Mouse (Mus musculus) liver, embryonic 16.5 days (tissue): Measurements from ENCODE around the gene Capzb. TPM values are rescaled to one million over a fixed set of nuclear protein-coding genes. Genes with fewer than 3 reads are reported as not detected.

ENCODE experiments used
- ATAC-seq: fragments of 200-750 bp; cut with Nextera tagmentation; 2 replicates; pipeline ENCODE4 v1.8.0; 2017; ENCODE audit warnings: low read depth, mild to moderate bottlenecking, moderate number of reproducible peaks, moderate library complexity
- H3K27ac ChIP-seq: fragments of 300-500 bp; sonication (generic); 2 replicates; pipeline ENCODE4 v1.5.1; 2014; ENCODE audit warnings: mild to moderate bottlenecking, low read length
- H3K27me3 ChIP-seq: fragments of 300-500 bp; sonication (generic); 2 replicates; pipeline ENCODE4 v1.6.1; 2014; ENCODE audit warnings: low read depth, low read length, mixed read lengths; ENCODE audit not compliant: control insufficient read depth, insufficient read depth
- H3K36me3 ChIP-seq: fragments of 300-500 bp; sonication (generic); 2 replicates; pipeline ENCODE4 v1.6.1; 2014; ENCODE audit warnings: mild to moderate bottlenecking; ENCODE audit not compliant: control insufficient read depth, insufficient read depth
- H3K4me1 ChIP-seq: fragments of 300-500 bp; sonication (generic); 2 replicates; pipeline ENCODE4 v1.6.1; 2014; ENCODE audit warnings: low read depth, low read length, mixed read lengths; ENCODE audit not compliant: control insufficient read depth
- H3K4me2 ChIP-seq: fragments of 300-500 bp; sonication (generic); 2 replicates; pipeline ENCODE4 v1.6.1; 2014; ENCODE audit warnings: low read depth, low read length, mixed read lengths
- H3K4me3 ChIP-seq: fragments of 300-500 bp; sonication (generic); 2 replicates; pipeline ENCODE4 v1.5.1; 2014; ENCODE audit warnings: low read depth, mild to moderate bottlenecking, low read length
- H3K9ac ChIP-seq: fragments of 300-500 bp; sonication (generic); 2 replicates; pipeline ENCODE4 v1.6.1; 2014; ENCODE audit warnings: low read depth, low read length
- H3K9me3 ChIP-seq: fragments of 300-500 bp; sonication (generic); replicated peaks from 2 replicates; pipeline ENCODE4 v1.6.1; 2016; ENCODE audit warnings: low read length; ENCODE audit not compliant: control insufficient read depth
- WGBS: fragments of 180-500 bp; shearing (Covaris S2); extraction: QIAGEN DNeasy Blood & Tissue Kit; methylation state at CpG from one replicate; pipeline ENCODE4 v1.1.7; 2014; ENCODE audit not compliant: insufficient replicate concordance; 5-methylcytosine and 5-hydroxymethylcytosine counted together
- polyA plus RNA-seq: library from polyadenylated mRNA; unstranded; fragments of >200 nt; fragmentation: Nextera tagmentation; extraction: Ambion mirVana; gene quantifications from 2 replicates; pipeline ENCODE4 v1.2.1, GENCODE M21; 2015

The Capzb gene
- polyA plus RNA-seq, 1 experiment from 2014 or later = 135 TPM

- ATAC-seq = peak; percentile 23
- Histone ChIP-seq H3K9ac (peak overlapping the region; percentile 85), H3K4me2 (peak overlapping the region; percentile 84), H3K9me3 (no peaks in the 10 kb centered on the region), H3K27ac (peak overlapping the region; percentile 76), H3K4me3 (peak overlapping the region; percentile 84), H3K36me3 (no peaks in the 10 kb centered on the region), H3K27me3 (no peaks in the 10 kb centered on the region), H3K4me1 (peaks cover 60% of the 10 kb centered on the region)
- 2% methylated on average over 35 of the region's 35 CpGs for WGBS
Observed at GRCm38 (mm10) chr4:139193176-139194093, 736 bp downstream of the Capzb start.

- no peaks in the 10 kb centered on the region for H3K36me3 ChIP-seq
- no peak overlapping the region for H3K4me2 ChIP-seq
- no peak overlapping the region for H3K4me3 ChIP-seq
- H3K9me3 ChIP-seq = no peaks in the 10 kb centered on the region
- WGBS = 63% methylated on average over 5 of the region's 5 CpGs
- no peak overlapping the region for H3K27ac ChIP-seq
- no peak for ATAC-seq
- no peaks in the 10 kb centered on the region for H3K27me3 ChIP-seq
- peaks cover 72% of the 10 kb centered on the region for H3K4me1 ChIP-seq
- H3K9ac ChIP-seq = no peak overlapping the region; the same call in 1 of the 2 replicates
Observed at GRCm38 (mm10) chr4:139195101-139195500, 2.4 kb downstream of the Capzb start.

GRCm38 (mm10) chr4:139196464-139196863, 3.8 kb downstream of the Capzb start:
- H3K4me1 ChIP-seq = peaks cover 81% of the 10 kb centered on the region
- peak overlapping the region; percentile 4; the same call in 1 of the 2 replicates for H3K4me3 ChIP-seq
- no peak for ATAC-seq
- no peaks in the 10 kb centered on the region for H3K27me3 ChIP-seq
- no peak overlapping the region for H3K9ac ChIP-seq
- H3K9me3 ChIP-seq = no peaks in the 10 kb centered on the region
- peak overlapping the region; percentile 27 for H3K27ac ChIP-seq
- H3K36me3 ChIP-seq = no peaks in the 10 kb centered on the region
- 15% methylated on average over 6 of the region's 6 CpGs for WGBS
- H3K4me2 ChIP-seq = no peak overlapping the region

GRCm38 (mm10) chr4:139196949-139197348, 4.2 kb downstream of the Capzb start:
- peak overlapping the region; percentile 27 for H3K27ac ChIP-seq
- H3K4me2 ChIP-seq = no peak overlapping the region
- no peak overlapping the region for H3K9ac ChIP-seq
- ATAC-seq = no peak
- no peak overlapping the region for H3K4me3 ChIP-seq
- 29% methylated on average over 6 of the region's 6 CpGs for WGBS
- H3K36me3 ChIP-seq = no peaks in the 10 kb centered on the region
- no peaks in the 10 kb centered on the region for H3K27me3 ChIP-seq
- peaks cover 76% of the 10 kb centered on the region for H3K4me1 ChIP-seq
- no peaks in the 10 kb centered on the region for H3K9me3 ChIP-seq

- Histone ChIP-seq H3K27me3 (no peaks in the 10 kb centered on the region), H3K4me3 (no peak overlapping the region), H3K36me3 (no peaks in the 10 kb centered on the region), H3K4me2 (no peak overlapping the region; the same call in 1 of the 2 replicates), H3K9me3 (no peaks in the 10 kb centered on the region), H3K9ac (no peak overlapping the region), H3K4me1 (peaks cover 73% of the 10 kb centered on the region), H3K27ac (peak overlapping the region; percentile 31)
- ATAC-seq = no peak
- WGBS = 18% methylated on average over 5 of the region's 5 CpGs
Observed at GRCm38 (mm10) chr4:139197453-139197852, 4.8 kb downstream of the Capzb start.

GRCm38 (mm10) chr4:139198004-139198689, 5.4 kb downstream of the Capzb start:
- Histone ChIP-seq H3K36me3 (no peaks in the 10 kb centered on the region), H3K9me3 (no peaks in the 10 kb centered on the region), H3K27ac (peak overlapping the region; percentile 31), H3K9ac (no peak overlapping the region), H3K4me3 (no peak overlapping the region), H3K27me3 (no peaks in the 10 kb centered on the region), H3K4me2 (no peak overlapping the region; the same call in 1 of the 2 replicates), H3K4me1 (peaks cover 70% of the 10 kb centered on the region)
- 31% methylated on average over 9 of the region's 9 CpGs for WGBS
- ATAC-seq = peak; percentile 14; the same call in 1 of the 2 replicates

- Histone ChIP-seq H3K4me2 (peak overlapping the region; percentile 36), H3K4me3 (no peak overlapping the region), H3K27me3 (no peaks in the 10 kb centered on the region), H3K36me3 (no peaks in the 10 kb centered on the region), H3K9ac (no peak overlapping the region; the same call in 1 of the 2 replicates), H3K4me1 (peaks cover 69% of the 10 kb centered on the region), H3K9me3 (no peaks in the 10 kb centered on the region), H3K27ac (peak overlapping the region; percentile 80)
- no peak for ATAC-seq
- 43% methylated on average over 9 of the region's 9 CpGs for WGBS
Observed at GRCm38 (mm10) chr4:139199126-139199525, 6.4 kb downstream of the Capzb start.

GRCm38 (mm10) chr4:139199703-139200340, 7.1 kb downstream of the Capzb start:
- Histone ChIP-seq H3K9ac (no peak overlapping the region; the same call in 1 of the 2 replicates), H3K27me3 (no peaks in the 10 kb centered on the region), H3K27ac (peak overlapping the region; percentile 80), H3K4me3 (no peak overlapping the region), H3K36me3 (no peaks in the 10 kb centered on the region), H3K4me1 (peaks cover 62% of the 10 kb centered on the region), H3K9me3 (no peaks in the 10 kb centered on the region), H3K4me2 (peak overlapping the region; percentile 36)
- 15% methylated on average over 8 of the region's 8 CpGs for WGBS
- no peak for ATAC-seq
